Mouse (Mus musculus) liver, adult 2 months (tissue): ENCODE results near the gene Traf6.

Experiments
- CTCF ChIP-seq: fragments of 200-500 bp; IDR thresholded peaks from 2 replicates; pipeline ENCODE4 v1.5.1; 2011; ENCODE audit warnings: low read depth, low read length, control low read depth
- POLR2A ChIP-seq: fragments of 200-500 bp; IDR thresholded peaks from 2 replicates; pipeline ENCODE4 v1.6.1; 2011; ENCODE audit warnings: low read length, control low read depth; ENCODE audit not compliant: insufficient read depth; ENCODE audit errors: extremely low read depth

GRCm38 (mm10) chr2:101665703-101666092 is 12.5 kb upstream of the Traf6 start:
- TF ChIP-seq CTCF (no peak), POLR2A (no peak)
